Mouse (Mus musculus): Measurements from ENCODE around the gene Tmem179.

Gene Tmem179

DNA sequence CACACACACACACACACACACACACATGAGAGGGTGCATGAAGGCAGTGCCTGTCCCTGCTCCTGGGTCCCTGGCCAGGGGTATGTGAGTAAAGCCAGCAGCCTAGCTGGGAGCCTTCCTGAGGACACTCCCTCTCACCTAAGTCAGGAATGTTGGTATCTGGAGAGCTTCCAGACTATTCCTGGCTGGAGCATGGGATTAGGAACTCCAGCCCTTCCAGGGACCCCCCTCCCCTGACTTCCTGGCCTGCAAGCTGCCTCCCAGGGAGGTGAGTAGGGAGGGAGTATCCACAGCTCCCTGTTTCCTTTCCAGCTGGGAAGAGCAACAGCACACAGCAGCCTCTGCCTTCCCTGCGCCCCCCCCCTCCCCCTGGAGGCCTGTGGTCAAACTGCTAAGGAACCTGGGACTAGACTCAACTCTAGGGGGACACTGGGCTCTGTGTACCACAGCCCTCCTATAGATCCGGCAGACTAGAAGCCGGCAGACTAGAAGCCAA lies 26.1 kb downstream of the Tmem179 start:
- in situ Hi-C loops (cut with MboI; ENCODE audit: low pct_unique_long_range_greater_than_20kb in 1 of 2, low sequenced_read_pairs in 2 of 2, unreplicated experiment in 1 of 2) = no loop called here

DNA sequence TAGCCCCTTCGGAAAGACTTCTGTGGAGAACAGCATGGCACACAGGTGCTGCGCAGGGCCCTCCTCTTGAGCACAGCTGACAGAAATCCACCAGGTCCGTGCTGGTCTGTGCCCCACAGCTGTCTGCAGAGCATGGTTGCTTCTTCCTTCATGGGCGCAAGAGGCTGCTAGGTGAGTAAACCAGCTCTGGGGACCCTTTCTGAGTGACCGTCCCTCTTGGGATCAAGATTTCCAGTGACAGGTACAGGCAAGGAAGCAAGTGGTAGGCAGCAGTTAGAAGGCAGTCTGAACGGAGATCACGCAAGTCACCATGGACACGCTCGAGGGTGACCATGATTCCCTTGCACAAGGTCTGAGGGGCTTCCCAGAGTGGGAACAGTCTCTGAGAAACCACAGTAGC lies 27.0 kb downstream of the Tmem179 start:
- in situ Hi-C loops (cut with MboI; ENCODE audit: low pct_unique_long_range_greater_than_20kb in 1 of 2, low sequenced_read_pairs in 2 of 2, unreplicated experiment in 1 of 2) = loop anchor here in 1 of 2 experiments (5.0 kb wide), 1 partner anchor 48 kb away; no protein-coding TSS in a partner anchor

DNA sequence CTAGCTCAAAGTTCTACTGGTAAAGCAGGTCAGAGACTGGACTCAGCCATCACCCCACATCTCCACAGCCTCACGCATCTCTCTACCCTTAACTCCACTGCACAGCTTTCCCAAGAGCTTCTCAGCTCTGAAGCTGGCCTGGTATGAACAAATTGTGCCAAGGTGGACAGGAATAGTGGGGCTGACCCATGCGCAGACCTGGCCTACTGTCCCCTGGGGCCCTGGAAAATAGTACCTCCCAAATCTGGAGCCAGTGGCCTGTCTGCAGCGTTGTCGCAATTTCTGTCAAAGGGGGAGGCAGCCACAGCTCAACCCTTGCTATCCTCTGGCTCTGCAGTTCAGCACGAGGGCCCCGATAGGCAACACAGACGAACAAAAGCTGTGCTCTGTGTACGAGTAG lies 27.4 kb downstream of the Tmem179 start, which contains the start of gene A530016L24Rik:
TSS of gene A530016L24Rik (plus strand) at position 315 of the 400 bp plus-strand sequence.
- in situ Hi-C loops (cut with MboI; ENCODE audit: low pct_unique_long_range_greater_than_20kb in 1 of 2, low sequenced_read_pairs in 2 of 2, unreplicated experiment in 1 of 2) = loop anchor here in 1 of 2 experiments (5.0 kb wide), 1 partner anchor 48 kb away; no protein-coding TSS in a partner anchor

DNA sequence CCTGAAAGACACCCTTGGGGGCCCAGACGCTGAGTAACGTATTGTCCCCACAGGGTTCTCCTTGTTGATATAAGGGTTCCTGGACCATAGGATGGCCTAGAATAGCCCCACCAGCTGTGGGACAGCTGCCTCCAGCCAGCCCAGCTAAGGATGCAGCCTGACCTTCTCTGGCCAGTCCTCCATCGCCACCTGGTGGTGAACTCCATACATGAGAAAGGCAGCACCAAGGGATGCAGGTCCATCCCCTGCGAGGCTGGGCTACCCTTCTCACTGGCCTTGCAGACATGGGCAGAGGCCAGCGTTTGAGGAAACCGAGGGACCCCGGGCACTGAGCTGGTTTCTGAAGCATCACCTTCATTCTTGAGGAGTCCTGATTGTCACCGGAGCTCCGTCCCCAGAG lies 42.8 kb downstream of the Tmem179 start:
- in situ Hi-C loops (cut with MboI; ENCODE audit: low pct_unique_long_range_greater_than_20kb in 1 of 2, low sequenced_read_pairs in 2 of 2, unreplicated experiment in 1 of 2) = no loop called here

DNA sequence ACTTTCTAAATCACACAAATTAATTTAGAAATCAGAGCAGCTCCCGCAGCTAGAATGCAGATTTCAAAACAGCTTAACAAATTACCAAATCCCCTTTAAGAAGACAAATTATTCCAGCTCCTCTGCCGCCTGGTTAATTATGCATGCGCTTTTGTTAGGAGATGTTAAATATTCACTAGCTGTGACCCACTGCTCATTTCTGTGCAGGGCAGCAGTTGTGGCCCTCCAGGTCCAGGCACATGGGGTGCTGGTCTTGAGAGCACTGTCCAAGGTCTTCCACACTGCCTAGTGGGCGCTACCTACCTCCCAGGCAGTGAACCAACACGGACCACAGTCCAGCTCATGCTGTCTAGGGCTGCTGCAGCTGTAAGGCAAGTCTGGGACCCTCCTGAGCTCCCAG lies 46.3 kb downstream of the Tmem179 start:
- in situ Hi-C loops (cut with MboI; ENCODE audit: low pct_unique_long_range_greater_than_20kb in 1 of 2, low sequenced_read_pairs in 2 of 2, unreplicated experiment in 1 of 2) = no loop called here

DNA sequence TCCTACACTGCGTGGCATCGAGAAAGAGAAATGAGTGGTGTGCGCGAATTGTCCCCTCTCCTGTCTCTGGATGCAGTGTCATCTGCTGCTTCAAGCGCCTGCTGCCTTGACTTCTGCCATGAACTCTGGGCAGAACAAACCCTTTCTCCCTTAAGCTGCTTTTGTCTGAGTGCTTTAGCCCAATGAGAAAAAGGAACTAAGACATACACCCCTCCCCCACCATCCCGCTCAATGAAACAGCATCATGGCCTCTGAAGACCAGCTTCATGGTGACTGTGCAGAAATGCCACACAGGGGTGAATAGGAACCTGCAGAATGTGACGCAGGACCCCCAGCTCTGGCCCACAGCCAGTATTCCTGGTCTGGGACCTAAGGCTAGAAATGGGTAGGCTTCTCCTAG lies 47.2 kb downstream of the Tmem179 start:
- in situ Hi-C loops (cut with MboI; ENCODE audit: low pct_unique_long_range_greater_than_20kb in 1 of 2, low sequenced_read_pairs in 2 of 2, unreplicated experiment in 1 of 2) = no loop called here

DNA sequence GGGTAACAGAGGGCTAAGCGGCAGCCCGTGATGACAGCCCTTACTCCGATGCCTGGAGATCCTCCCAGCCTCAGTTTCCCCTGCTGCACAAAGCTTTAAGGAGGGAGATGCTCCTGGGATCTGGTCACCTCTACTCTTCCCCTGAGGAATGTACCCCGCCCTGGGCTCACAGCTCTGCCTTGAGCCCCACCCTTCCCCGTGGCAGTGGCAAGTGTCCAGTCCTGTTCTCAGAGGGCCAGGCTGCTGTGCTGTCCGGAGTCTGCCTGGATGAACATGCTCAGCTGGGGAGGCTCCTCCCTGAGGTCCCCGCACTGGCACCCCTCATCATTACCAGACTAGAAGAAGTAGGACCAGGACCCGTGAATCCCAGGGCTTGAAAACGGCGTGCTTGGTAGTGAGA lies 49.2 kb downstream of the Tmem179 start:
- in situ Hi-C loops (cut with MboI; ENCODE audit: low pct_unique_long_range_greater_than_20kb in 1 of 2, low sequenced_read_pairs in 2 of 2, unreplicated experiment in 1 of 2) = no loop called here

DNA sequence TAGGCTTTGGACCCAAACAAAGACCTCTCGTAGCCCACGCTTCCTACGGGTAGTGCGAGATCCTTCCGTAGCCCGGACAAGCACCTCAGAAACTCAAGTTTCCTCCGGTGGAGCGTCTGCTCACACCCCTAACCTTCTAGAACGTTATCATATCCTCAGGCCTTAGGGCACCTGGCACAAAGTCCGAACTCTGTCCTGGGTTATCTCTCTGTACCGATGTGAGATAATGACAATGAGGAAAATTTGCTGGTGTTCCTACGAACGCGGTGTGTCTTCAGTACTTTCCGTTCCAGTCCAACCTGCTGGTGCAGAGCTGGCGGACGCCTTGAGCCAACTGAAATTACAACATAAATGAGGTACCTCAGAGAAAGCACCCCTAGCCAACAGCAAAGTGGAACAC lies 50.6 kb downstream of the Tmem179 start:
- in situ Hi-C loops (cut with MboI; ENCODE audit: low pct_unique_long_range_greater_than_20kb in 1 of 2, low sequenced_read_pairs in 2 of 2, unreplicated experiment in 1 of 2) = no loop called here

DNA sequence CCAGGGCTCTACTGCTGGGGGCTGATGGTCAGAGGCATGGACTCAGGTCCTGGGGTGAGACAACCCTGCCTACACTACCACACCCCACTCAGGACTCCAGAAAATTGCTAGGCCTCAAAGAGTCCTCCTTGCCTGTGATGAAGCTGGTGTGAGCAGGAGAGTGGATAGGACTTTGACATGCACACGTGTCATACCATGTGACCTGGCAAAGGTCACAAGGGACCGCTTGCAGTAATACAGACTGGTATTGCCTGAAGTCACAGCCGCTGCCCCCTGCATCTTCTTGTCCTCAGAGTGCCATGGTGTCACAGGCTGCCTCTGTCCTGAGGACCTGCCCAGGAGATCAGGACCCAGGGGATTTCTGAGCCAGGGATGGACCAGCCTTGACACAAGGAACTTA lies 52.0 kb downstream of the Tmem179 start:
- in situ Hi-C loops (cut with MboI; ENCODE audit: low pct_unique_long_range_greater_than_20kb in 1 of 2, low sequenced_read_pairs in 2 of 2, unreplicated experiment in 1 of 2) = no loop called here

DNA sequence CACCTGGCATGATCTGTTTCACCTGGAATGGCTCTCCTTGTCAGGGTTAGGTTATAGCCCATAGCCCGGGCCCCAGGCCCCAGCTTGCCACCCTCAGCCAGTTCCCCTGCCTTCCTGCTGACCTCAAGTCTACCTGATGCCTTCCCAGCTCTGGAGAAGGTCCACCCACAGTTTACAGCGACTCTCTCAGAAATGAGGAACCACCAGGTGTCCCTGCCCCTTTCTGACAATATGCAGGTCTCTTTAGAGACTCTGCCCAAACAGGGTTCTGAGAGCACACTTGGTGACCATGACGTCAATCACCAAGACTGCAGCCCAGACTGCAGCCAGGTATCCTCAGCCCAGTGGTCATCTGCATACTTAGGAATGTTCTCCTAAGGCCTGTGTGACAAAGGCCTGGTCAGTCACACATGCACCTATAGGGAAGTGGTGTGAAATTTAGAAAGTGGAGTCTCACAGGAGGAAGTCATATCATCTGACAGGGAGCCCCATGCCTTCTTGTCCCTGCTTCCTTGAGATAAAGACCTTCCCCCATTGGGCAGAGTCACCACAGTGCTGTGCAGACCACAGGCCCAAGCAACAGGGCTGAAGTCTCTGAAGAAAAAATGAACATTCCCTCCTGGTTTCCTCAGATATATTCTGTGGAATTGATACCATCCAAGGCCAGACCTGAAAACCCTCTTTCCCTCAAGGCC lies 52.6 kb downstream of the Tmem179 start:
- in situ Hi-C loops (cut with MboI; ENCODE audit: low pct_unique_long_range_greater_than_20kb in 1 of 2, low sequenced_read_pairs in 2 of 2, unreplicated experiment in 1 of 2) = no loop called here

DNA sequence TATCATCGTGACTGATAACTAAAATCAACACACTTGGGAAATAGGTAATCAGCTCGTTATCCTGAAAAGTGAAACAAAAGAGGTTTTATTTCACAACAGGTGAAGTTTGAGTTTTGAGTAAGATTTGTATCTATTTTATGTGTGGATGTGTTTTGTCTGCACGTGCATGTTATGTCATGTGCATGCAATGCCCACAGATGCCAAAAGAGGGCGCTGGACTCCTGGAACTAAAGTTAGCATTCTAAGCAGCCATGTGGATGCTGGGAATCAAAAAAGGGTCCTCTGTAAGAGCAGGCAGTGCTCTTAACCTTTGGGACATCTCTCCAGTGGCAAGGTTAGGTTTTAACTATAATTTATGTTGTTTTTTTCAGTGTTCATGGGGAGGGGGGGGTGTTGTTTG lies 53.3 kb downstream of the Tmem179 start:
- in situ Hi-C loops (cut with MboI; ENCODE audit: low pct_unique_long_range_greater_than_20kb in 1 of 2, low sequenced_read_pairs in 2 of 2, unreplicated experiment in 1 of 2) = no loop called here

DNA sequence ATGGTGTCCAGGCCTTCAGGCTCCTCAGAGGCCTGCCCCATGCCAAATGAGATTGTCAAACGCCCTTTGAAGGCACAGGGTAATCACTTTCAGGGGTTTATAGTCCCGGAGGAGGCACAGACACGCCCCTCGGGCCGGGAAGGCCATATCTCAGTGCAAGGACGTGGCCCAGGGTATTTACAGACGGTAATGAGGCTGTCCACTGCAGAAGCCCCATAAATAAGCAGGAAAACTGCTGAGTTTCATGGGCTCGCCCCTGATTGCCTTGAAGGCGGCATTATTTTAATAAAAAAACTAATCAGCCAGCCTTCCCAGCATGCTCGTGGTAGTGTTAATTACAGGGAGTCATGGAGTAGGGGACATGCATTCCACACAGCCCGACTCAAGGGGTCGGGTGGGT lies 54.1 kb downstream of the Tmem179 start:
- in situ Hi-C loops (cut with MboI; ENCODE audit: low pct_unique_long_range_greater_than_20kb in 1 of 2, low sequenced_read_pairs in 2 of 2, unreplicated experiment in 1 of 2) = no loop called here

DNA sequence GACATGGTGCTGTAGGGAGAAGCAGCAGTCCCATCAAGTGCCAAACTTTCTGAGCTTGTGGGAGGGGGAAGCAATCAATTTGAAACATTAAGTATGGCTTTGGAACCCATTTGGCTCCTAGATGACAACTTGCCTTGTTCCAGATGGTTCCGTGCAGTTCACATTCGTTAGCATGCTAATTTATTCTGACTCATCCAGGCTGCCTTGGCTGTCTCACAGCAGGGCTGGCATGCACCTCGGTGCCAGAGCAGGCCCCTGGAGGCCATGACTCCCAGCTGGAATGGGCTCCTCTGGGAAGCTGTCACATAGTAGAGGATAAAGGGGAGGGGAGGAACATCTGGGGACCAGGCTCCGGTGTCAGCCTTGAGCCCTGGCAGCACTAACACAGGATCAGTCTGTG lies 58.7 kb downstream of the Tmem179 start:
- in situ Hi-C loops (cut with MboI; ENCODE audit: low pct_unique_long_range_greater_than_20kb in 1 of 2, low sequenced_read_pairs in 2 of 2, unreplicated experiment in 1 of 2) = no loop called here

DNA sequence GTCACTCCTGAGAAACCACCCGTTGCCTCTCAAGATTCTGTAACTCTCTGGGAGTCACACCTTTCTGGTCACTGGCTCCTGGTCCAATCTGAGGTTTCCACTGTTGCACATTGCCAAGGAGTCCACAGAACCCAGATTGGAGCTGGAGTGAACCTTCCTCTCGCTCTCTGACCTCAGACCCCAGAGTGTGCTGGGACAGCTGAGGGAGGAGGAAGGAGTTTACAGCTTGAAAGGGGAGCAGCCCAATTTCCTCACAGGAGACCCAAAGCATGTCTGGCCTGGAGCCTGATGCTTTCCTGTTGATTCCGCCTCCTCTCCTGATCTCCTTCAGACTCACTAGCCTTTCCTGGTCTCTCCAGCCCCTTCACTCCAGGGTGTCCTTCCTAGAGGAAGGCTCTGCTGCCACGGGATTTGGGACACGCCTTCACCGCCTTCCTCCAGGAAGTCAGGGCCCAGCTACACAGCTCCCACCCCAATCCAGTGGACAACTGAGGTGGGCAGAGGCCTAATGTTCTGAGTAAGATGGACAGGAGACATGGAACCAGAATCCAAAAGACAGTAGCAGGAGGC lies 60.3 kb downstream of the Tmem179 start:
- in situ Hi-C loops (cut with MboI; ENCODE audit: low pct_unique_long_range_greater_than_20kb in 1 of 2, low sequenced_read_pairs in 2 of 2, unreplicated experiment in 1 of 2) = no loop called here

DNA sequence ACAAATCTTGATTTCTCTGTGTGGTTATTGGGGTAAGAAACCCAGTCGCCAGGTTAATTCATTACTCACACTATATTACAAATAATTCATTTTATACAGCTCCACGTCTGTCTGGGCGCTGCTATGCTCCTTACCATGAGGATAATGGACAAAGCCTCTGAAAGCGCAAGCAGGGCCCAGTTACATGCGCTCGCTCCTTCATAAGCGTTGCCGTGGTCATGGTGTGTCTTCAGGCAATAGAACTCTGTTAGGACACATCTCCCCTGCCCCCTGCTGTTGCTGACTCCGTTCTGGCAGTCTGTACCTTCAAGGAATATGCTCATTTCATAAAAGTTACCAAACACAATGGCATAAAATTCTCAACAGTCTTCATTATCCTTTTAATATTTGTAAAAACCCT lies 64.7 kb downstream of the Tmem179 start:
- in situ Hi-C loops (cut with MboI; ENCODE audit: low pct_unique_long_range_greater_than_20kb in 1 of 2, low sequenced_read_pairs in 2 of 2, unreplicated experiment in 1 of 2) = no loop called here

DNA sequence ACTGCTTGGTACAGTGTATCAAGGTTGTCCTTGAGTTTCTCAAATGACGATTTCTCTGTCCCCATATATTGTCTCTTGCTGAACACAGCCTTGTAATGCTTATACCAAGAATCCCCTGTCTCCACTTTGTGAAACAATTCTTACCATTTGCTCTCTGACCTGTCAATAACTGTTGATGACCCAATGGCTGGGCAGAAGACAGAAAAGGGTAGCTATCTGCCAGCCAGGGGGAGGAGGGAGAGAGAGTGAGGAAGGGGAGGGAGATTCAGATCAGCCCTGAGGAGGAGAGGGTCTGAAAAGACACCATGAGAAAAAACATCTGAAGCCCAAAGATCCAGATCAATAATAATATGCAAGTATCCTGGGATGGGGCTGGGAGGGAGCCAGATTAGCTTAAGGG lies 65.2 kb downstream of the Tmem179 start:
- in situ Hi-C loops (cut with MboI; ENCODE audit: low pct_unique_long_range_greater_than_20kb in 1 of 2, low sequenced_read_pairs in 2 of 2, unreplicated experiment in 1 of 2) = no loop called here

DNA sequence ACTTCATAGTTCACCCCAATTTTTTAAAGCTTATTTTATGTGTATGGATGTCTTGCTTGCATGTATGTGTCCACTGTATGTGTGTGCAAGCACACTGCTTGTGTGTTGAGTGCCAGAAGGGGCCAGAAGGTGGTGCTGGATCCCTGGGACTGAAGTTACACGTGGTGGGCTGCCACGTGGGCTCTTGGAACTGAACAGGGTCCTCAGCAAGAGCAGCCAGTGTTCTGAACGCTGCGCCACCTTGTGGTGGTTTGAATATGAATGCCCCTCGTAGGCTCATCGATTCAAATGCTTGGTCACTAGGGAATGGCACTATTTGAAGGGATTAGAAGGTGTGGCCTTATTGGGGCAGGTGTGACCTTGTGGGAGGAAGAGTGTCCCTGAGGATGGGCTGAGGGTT lies 65.7 kb downstream of the Tmem179 start:
- in situ Hi-C loops (cut with MboI; ENCODE audit: low pct_unique_long_range_greater_than_20kb in 1 of 2, low sequenced_read_pairs in 2 of 2, unreplicated experiment in 1 of 2) = no loop called here

All from mouse embryonic stem cell (cell line).